Mouse (Mus musculus): Measurements from ENCODE around the gene Hif3a. TPM values are rescaled to one million over a fixed set of nuclear protein-coding genes. Genes with fewer than 3 reads are reported as not detected.
A peak's percentile ranks its signal among the peaks of the same experiment; 100 is the strongest.

Hif3a gene
- polyA plus RNA-seq, 1 experiment from 2014 or later, result 4.3 TPM

DNA sequence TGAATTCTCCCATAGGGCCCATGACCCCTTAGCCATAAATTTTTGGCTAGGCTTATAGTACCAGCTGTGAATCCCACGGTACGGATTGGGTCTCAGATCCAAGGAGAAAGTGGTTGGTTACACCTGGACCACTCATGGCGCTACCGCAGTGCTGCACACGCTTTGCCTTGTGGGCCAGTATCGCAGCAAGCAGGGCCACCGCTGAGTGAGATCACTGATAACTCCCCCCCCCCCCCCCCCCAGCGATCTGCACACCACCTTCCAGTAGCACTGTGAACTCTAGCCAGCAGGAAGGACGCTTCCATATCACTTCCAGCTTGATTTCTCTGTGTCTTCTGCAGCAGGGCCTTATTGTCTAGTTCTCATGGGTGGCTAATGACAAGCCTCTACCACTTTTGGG, 3.4 kb upstream of the Hif3a start:
- Histone ChIP-seq H3K4me3 (no peak overlapping the region), H3K27ac (replicated peaks) (no peak overlapping the region), H3K36me3 (no peaks in the 10 kb centered on the region), H3K9me3 (replicated peaks) (no peaks in the 10 kb centered on the region), H3K27me3 (ENCODE audit: low read depth, poor library complexity, severe bottlenecking) (peaks cover 25% of the 10 kb centered on the region), H3K4me1 (peaks cover 16% of the 10 kb centered on the region)
- WGBS, result 78% methylated on average over 9 of the region's 9 CpGs
- no peak for DNase-seq (ENCODE audit: low spot score)

DNA sequence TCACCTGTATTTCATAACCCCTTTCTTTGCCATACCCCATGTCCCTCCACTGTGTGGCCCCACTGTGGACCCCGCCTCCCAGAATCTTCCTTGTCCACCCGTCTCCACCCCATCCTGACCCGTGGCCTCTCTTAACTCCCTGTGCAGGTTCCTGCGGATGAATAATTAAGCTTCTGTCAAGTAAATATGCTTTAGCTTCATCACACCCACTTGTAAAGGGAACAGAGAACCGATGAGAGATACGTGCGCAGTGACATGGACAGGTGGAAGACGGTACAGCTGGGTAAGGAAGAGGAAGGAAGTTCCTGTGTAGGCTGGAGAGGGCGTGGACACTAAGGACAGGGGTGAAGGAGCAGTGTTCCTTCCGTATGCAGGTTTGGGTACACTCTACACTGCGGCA, 618 bp upstream of the Hif3a start:
- no peak for DNase-seq (ENCODE audit: low spot score)
- H3K27me3 ChIP-seq (ENCODE audit: low read depth, poor library complexity, severe bottlenecking), result peaks cover 35% of the 10 kb centered on the region
- 0 out of 2 replicates have a peak overlapping the region, but pooled peaks have one; percentile 69 for H3K27ac ChIP-seq (replicated peaks)
- no peaks in the 10 kb centered on the region for H3K9me3 ChIP-seq (replicated peaks)
- H3K36me3 ChIP-seq, result no peaks in the 10 kb centered on the region
- peaks cover 32% of the 10 kb centered on the region for H3K4me1 ChIP-seq
- H3K4me3 ChIP-seq, result peak overlapping the region; percentile 57
- WGBS, result 19% methylated on average over 11 of the region's 11 CpGs

DNA sequence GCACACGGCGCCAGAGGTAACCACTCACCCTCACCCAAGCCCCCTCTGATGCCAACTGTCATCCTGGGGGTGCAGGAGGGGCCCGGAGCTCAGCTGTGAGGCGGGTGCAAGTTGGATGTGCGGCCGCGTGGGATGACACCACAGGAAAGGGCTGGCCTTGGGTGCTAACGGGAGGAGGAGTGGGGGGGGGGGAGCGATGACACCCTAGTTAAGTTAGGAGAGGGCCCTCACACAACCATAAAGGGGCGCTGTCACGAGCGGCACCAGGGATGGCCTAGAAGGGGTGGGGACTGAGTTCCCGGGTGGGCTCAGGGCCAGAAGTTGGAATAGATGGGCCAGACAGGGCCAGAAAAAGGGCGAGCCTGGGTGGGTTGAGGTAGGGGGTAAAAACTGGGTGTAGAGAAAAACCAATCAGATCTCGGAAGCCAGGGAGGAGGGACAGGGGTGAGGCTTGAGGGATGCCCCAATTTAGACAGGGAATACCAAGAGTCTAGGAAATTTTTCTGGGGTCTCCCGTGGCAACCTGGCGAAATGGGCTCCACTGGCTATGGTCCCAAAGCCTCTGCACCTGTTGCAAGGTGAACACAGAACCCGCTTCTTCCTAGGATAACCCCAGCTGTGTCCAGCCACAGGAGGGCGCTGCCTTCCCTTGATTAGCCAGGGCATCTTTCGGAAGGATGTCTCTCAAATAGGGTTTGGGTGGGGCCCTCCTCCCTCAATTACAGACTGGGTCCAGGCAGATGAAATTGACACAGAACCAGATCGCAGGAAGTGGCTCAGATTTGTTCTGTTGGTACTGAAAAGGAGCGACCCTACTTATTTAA, 1.2 kb downstream of the Hif3a start:
- H3K27ac ChIP-seq (replicated peaks), result no peak overlapping the region
- 0 out of 2 replicates have a peak overlapping the region, but pooled peaks have one; percentile 57 for H3K4me3 ChIP-seq
- WGBS, result 85% methylated on average over 22 of the region's 22 CpGs
- DNase-seq (ENCODE audit: low spot score), result no peak
- peaks cover 43% of the 10 kb centered on the region for H3K4me1 ChIP-seq
- H3K9me3 ChIP-seq (replicated peaks), result no peaks in the 10 kb centered on the region
- H3K36me3 ChIP-seq, result no peaks in the 10 kb centered on the region
- H3K27me3 ChIP-seq (ENCODE audit: low read depth, poor library complexity, severe bottlenecking), result peaks cover 48% of the 10 kb centered on the region

DNA sequence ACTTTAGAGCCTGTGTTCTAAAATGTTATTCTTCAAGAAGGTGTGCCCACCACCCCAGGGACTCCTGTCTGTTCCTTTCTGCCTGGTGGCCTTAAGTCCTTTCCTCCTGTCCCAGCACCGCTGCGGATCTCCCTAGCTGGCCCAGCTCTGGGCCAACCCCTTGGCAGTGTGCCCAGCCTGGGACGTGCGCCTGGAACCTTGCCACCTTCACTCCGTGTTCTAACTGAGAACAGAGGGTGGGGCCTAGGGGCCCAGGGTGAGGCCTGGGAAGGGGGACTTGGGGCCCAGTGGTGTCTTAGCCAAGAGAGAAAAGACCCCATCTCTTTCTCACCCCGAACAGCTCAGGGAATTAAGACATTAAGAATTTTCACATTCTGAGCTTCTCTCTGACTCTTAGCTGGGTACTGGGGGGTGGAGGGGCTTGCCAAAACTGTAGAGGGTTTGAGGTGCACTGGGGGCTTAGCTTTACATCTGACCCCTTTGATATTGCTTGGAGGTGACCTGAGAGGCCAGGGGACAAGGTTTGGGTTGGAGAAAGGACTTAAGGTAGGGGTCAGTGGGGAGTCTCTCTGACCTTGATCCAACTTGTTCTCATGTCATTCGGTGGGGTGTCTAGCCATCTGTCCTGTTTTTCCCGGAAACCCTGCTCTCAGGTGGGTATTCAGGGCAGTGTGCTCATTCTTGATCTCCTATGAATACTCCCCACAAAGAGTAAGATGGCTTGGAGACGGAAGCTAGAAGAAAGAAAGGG, 2.0 kb downstream of the Hif3a start:
- WGBS, result 80% methylated on average over 9 of the region's 9 CpGs
- H3K36me3 ChIP-seq, result no peaks in the 10 kb centered on the region
- peaks cover 52% of the 10 kb centered on the region for H3K27me3 ChIP-seq (ENCODE audit: low read depth, poor library complexity, severe bottlenecking)
- DNase-seq (ENCODE audit: low spot score), result no peak
- H3K4me1 ChIP-seq, result peaks cover 47% of the 10 kb centered on the region
- no peak overlapping the region for H3K4me3 ChIP-seq
- 0 out of 2 replicates have a peak overlapping the region, but pooled peaks have one; percentile 25 for H3K27ac ChIP-seq (replicated peaks)
- H3K9me3 ChIP-seq (replicated peaks), result no peaks in the 10 kb centered on the region

DNA sequence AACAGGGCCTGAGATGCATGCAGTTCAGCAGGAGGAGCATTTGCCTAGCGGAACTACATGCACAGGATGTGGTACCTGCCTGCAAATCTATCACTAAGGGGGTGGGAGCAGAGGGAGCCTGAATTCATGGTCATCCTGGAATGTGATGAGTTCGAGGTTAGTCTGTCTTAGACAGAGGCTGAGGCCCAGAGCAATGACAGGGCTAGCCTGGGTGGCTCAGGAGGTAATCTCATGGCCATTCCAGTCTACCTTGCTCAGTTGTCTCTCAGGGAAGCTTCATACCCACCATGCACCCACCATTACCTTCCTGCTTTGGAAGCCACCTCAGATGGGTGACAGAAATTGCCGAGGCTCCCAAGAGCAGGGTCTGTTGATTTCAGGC, 2.8 kb downstream of the Hif3a start:
- H3K9me3 ChIP-seq (replicated peaks), result no peaks in the 10 kb centered on the region
- WGBS, result 83% methylated on average over 3 of the region's 3 CpGs
- peaks cover 52% of the 10 kb centered on the region for H3K27me3 ChIP-seq (ENCODE audit: low read depth, poor library complexity, severe bottlenecking)
- no peaks in the 10 kb centered on the region for H3K36me3 ChIP-seq
- no peak overlapping the region for H3K4me3 ChIP-seq
- DNase-seq (ENCODE audit: low spot score), result no peak
- peaks cover 47% of the 10 kb centered on the region for H3K4me1 ChIP-seq
- no peak overlapping the region for H3K27ac ChIP-seq (replicated peaks)

DNA sequence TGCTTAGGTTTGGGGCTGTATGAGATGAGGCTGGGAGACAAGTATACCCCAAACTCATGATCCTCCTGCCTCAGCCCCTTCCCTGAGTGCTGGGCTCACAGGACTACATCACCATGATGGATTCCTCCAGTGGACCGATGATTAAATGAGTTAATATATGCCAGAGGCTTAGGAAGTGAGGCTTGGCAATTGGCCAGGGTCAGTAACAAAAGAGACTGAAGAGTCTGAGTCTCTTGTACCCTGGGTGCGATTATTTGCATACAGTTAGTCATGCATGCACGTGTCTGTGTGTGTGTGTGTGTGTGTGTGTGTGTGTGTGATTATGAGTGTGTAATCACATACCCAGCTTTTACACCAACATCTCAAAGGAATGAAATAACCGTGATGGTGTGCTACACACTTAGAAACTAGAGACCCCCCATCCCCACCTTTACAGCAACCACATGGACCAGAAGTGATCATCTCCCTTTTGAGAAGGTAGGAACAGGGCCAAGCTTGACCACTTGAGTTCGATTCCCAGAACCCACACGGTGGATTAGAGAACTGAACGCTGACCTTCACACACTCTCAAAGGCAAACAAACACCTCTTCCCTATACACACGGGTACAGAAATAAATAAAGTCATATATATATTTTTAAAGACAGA, 3.3 kb downstream of the Hif3a start:
- peaks cover 52% of the 10 kb centered on the region for H3K27me3 ChIP-seq (ENCODE audit: low read depth, poor library complexity, severe bottlenecking)
- H3K4me1 ChIP-seq, result peaks cover 47% of the 10 kb centered on the region
- H3K4me3 ChIP-seq, result peak overlapping the region; percentile 36; the same call in 1 of the 2 replicates
- peak overlapping the region; percentile 80 for H3K27ac ChIP-seq (replicated peaks)
- WGBS, result 82% methylated on average over 8 of the region's 8 CpGs
- no peaks in the 10 kb centered on the region for H3K9me3 ChIP-seq (replicated peaks)
- no peaks in the 10 kb centered on the region for H3K36me3 ChIP-seq
- no peak for DNase-seq (ENCODE audit: low spot score)

DNA sequence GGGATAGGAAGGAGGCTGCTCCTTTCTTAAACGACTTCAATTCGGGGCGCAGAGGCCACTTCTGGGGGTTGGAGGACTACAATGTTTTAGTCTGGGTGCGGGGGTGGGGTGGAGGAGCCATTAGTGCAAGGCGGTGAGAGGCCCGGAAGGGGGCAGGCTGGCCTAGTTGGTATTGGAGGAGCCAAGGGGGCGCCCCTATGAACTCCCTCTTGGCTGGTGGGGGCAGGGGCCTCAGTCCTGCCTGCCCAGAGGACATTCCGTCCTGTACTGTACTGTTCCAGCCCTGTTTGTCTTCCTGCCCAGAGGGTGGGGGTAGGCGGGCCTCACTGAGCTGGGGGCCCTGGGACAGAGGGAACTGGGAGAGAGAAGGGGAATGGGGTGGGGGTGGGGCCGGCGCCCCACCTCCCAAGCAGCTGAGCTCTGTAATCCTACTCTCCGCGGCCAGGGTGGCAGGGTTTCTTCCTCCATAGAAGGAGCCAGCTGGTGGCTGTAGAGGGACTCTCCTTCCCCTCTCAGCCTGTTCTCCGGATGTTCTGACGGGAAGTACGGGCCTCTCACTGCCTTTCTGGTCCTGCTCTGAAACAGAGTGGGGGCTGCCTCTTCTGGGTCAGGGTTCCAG, 4.0 kb downstream of the Hif3a start:
- H3K27me3 ChIP-seq (ENCODE audit: low read depth, poor library complexity, severe bottlenecking), result peaks cover 47% of the 10 kb centered on the region
- no peaks in the 10 kb centered on the region for H3K9me3 ChIP-seq (replicated peaks)
- DNase-seq (ENCODE audit: low spot score), result peak; percentile 59
- peaks cover 47% of the 10 kb centered on the region for H3K4me1 ChIP-seq
- H3K36me3 ChIP-seq, result no peaks in the 10 kb centered on the region
- WGBS, result 5% methylated on average over 16 of the region's 16 CpGs
- peak overlapping the region; percentile 80 for H3K27ac ChIP-seq (replicated peaks)
- peak overlapping the region; percentile 36 for H3K4me3 ChIP-seq

DNA sequence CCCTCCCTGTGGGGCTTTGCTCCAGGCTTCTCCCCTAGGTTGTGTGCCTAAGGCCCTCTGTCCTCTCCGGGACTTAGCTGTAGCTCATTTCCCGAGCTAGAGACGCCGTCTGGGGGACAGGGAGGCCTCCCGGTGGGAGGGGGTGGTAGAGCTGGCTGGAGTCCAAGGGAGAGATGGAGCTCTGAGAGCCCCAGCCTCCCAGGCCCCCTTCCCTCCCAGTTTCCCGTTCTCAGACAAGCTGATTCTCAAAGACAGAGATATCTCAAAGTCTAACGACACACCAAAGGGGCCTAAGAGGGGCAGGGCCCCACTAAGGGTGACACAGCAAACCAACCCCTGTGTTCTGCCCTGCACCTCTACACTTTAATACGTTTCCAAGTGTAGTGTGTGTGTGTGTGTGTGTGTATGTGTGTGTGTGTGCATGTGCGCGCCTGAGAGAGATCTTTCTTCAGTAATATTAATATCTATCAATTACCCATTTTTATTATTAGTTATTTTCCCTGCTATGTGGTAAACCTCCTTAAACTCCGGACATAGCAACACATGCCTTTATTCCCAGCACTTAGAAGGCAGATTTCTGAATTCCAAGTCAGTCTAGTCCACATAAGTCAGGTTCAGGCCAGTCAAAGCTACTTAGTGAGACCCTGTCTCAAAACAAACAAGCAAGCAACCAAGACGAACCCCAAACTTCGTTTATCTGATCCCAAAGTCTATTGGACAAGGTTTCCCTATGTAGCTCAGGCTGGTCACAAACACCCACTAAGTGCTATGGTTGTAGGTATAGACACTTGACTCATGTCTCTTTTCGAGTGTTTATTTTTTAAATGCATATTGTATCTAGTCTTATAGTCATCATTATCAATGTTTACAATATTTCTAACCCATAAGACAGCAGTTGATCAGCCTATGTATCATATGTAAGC, 5.4 kb downstream of the Hif3a start:
- Histone ChIP-seq H3K4me1 (peaks cover 36% of the 10 kb centered on the region), H3K4me3 (peak overlapping the region; percentile 65), H3K27ac (replicated peaks) (peak overlapping the region; percentile 63; the same call in 1 of the 2 replicates), H3K27me3 (ENCODE audit: low read depth, poor library complexity, severe bottlenecking) (peaks cover 40% of the 10 kb centered on the region), H3K9me3 (replicated peaks) (no peaks in the 10 kb centered on the region), H3K36me3 (no peaks in the 10 kb centered on the region)
- 38% methylated on average over 14 of the region's 14 CpGs for WGBS
- DNase-seq (ENCODE audit: low spot score), result peak; percentile 39

DNA sequence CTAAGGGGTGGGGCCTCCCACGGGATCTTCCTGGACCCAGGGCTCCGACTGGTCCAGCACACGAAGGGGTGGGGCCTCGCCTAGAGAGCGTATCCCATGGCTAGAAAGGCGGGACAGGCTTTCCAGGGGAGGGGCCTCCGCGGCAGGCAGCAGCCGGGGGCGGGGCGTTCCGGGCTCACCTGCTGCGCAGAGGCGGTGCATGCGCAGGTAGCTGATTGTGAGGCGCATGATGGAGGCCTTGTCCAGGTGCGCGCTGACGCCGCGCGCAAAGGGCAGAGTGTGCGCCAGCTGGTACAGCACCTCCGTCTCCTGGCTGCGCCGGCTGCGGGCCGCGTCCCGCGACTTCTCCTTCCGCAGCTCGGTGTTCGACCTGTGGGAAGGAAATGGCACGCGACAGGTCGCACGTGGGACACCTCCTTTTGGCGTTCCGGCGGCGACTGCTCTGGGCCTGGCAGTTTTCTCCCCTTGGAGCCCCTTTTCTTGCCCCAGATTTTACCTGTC, 6.1 kb downstream of the Hif3a start:
- WGBS, result under 1% methylated on average over 42 of the region's 42 CpGs
- H3K9me3 ChIP-seq (replicated peaks), result no peaks in the 10 kb centered on the region
- peak overlapping the region; percentile 63 for H3K27ac ChIP-seq (replicated peaks)
- H3K36me3 ChIP-seq, result no peaks in the 10 kb centered on the region
- H3K4me1 ChIP-seq, result peaks cover 33% of the 10 kb centered on the region
- peaks cover 32% of the 10 kb centered on the region for H3K27me3 ChIP-seq (ENCODE audit: low read depth, poor library complexity, severe bottlenecking)
- DNase-seq (ENCODE audit: low spot score), result peak; percentile 70
- peak overlapping the region; percentile 65 for H3K4me3 ChIP-seq

DNA sequence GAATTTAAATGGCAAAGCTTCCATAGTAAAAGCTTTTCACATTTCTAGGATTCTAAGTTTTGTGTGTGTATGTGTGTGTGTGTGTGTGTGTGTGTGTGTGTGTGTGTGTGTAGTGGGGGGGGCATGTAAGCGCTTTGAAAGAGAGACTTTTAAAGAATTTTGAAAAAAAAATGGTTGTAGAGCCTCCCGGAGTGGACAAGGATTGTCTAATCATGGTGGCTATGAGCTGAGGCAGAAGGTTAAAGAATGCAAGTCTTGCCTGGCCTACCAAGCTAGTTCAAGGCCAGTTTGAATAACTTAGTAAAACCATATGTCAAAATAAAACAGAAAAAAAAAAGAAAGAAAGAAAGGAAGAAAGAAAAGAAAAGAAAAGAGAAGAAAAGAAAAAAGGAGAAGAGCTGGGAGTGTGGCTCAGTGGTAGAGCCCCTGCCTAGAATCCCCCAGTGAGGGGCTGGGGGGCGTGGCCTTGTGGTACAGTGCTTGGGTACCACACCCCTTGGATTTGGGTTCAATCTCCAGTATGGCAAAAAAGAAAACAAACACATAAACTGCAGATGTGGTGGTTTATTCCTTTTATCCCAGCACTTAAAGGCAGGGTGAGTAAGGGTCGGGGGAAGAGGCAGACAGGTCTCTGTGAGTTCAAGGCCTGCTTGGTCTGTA, 6.8 kb downstream of the Hif3a start:
- Histone ChIP-seq H3K9me3 (replicated peaks) (no peaks in the 10 kb centered on the region), H3K4me3 (peak overlapping the region; percentile 65), H3K27ac (replicated peaks) (no peak overlapping the region), H3K27me3 (ENCODE audit: low read depth, poor library complexity, severe bottlenecking) (peaks cover 26% of the 10 kb centered on the region), H3K4me1 (peaks cover 30% of the 10 kb centered on the region), H3K36me3 (no peaks in the 10 kb centered on the region)
- 92% methylated on average over 4 of the region's 4 CpGs for WGBS
- DNase-seq (ENCODE audit: low spot score), result no peak

DNA sequence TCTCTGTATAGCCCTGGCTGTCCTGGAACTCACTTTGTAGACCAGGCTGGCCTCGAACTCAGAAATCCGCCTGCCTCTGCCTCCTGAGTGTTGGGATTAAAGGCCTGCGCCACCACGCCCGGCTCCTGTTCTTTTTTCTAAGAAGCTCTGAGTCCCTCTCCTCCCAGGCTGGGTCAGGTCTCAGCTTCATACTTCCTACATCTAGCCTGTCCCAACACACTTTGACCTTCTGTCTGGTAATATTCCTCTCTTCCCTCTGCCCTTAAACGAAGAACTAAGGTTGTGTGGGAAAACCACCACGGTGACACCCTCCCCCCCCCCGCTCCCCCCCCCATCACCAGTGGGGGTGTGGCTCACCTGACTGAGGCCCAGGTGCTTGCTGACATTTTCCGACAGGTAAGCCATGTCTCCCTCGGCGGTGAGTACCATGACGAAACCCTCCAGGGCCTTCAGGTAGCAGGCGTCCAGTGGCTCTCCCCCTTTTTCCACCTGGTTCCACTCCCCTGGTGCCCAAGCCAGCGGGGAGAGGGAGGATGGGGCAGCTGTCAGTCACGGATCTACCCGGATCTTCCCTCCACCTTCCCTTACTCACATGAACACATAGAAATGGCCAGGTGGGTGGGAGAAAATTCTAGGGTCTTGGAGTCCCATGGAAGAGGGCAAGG, 7.8 kb downstream of the Hif3a start:
- DNase-seq (ENCODE audit: low spot score), result no peak
- peaks cover 17% of the 10 kb centered on the region for H3K27me3 ChIP-seq (ENCODE audit: low read depth, poor library complexity, severe bottlenecking)

More for the DNA sequence above, 7.8 kb downstream of the Hif3a start:
- Histone ChIP-seq H3K4me1 (peaks cover 27% of the 10 kb centered on the region), H3K4me3 (no peak overlapping the region), H3K9me3 (replicated peaks) (no peaks in the 10 kb centered on the region), H3K27ac (replicated peaks) (no peak overlapping the region), H3K36me3 (no peaks in the 10 kb centered on the region)
- WGBS, result 91% methylated on average over 15 of the region's 16 CpGs
